ENCODE assay signal across 8 mouse cellular contexts in genomic region chr9:100545715-100546593, GRCm38 (mm10). TPM values are rescaled to one million over a fixed set of nuclear protein-coding genes. Genes with fewer than 3 reads are reported as not detected.
A peak's percentile ranks its signal among the peaks of the same experiment; 100 is the strongest.
DNase-seq lines count a peak whose midpoint lies in the region; ATAC-seq and TF ChIP-seq lines count a peak whose summit lies in the region.

Nck1 (minus strand) TSS chr9:100546134.

- TF ChIP-seq POLR2A in testis, adult 2 months (IDR thresholded peaks at IDR 0.05; ENCODE audit: control insufficient read depth, low read depth, low read length) = peak; percentile 93

- H3K27me3 ChIP-seq in E14TG2a.4 (ENCODE audit: insufficient read depth, low read length) = peaks cover 5% of the 10 kb centered on the region; the same call in 1 of the 2 replicates
- no peaks in the 10 kb centered on the region for H3K27me3 ChIP-seq in forebrain, embryonic 12.5 days
- H3K27me3 ChIP-seq in heart, postnatal 0 days (ENCODE audit: control insufficient read depth, insufficient read depth, low read length) = no peaks in the 10 kb centered on the region
- H3K27me3 ChIP-seq in liver, embryonic 16.5 days (ENCODE audit: control insufficient read depth, insufficient read depth, low read depth, low read length) = no peaks in the 10 kb centered on the region
- no peaks in the 10 kb centered on the region for H3K27me3 ChIP-seq in neural tube, embryonic 13.5 days
- H3K27me3 ChIP-seq in testis, adult 2 months (ENCODE audit: control insufficient read depth, insufficient read depth, low read length) = no peaks in the 10 kb centered on the region

- TF ChIP-seq EP300 in heart, postnatal 0 days (IDR thresholded peaks at IDR 0.05; ENCODE audit: low read depth) = 0 out of 2 replicates have a peak, but pooled peaks have one; percentile 11

- H3K27ac ChIP-seq in forebrain, embryonic 12.5 days = peak within 1 kb of the TSS; percentile 90
- peak within 1 kb of the TSS; percentile 88 for H3K27ac ChIP-seq in heart, postnatal 0 days (ENCODE audit: low read depth)
- H3K27ac ChIP-seq in liver, embryonic 16.5 days (ENCODE audit: low read length) = peak within 1 kb of the TSS; percentile 89
- H3K27ac ChIP-seq in neural tube, embryonic 13.5 days (replicated peaks) = peak within 1 kb of the TSS; percentile 94
- peak within 1 kb of the TSS; percentile 99 for H3K27ac ChIP-seq in testis, adult 2 months (ENCODE audit: control insufficient read depth, insufficient read depth, low read depth, low read length)

- peaks cover 18% of the 10 kb centered on the region for H3K4me1 ChIP-seq in E14TG2a.4 (replicated peaks; ENCODE audit: low read depth, low read length)
- peaks cover 24% of the 10 kb centered on the region for H3K4me1 ChIP-seq in forebrain, embryonic 12.5 days
- peaks cover 19% of the 10 kb centered on the region for H3K4me1 ChIP-seq in heart, postnatal 0 days (ENCODE audit: control insufficient read depth, insufficient read depth)
- H3K4me1 ChIP-seq in liver, embryonic 16.5 days (ENCODE audit: control insufficient read depth, low read depth, low read length) = peaks cover 17% of the 10 kb centered on the region
- H3K4me1 ChIP-seq in neural tube, embryonic 13.5 days (replicated peaks) = peaks cover 34% of the 10 kb centered on the region
- no peaks in the 10 kb centered on the region; the same call in 1 of the 2 replicates for H3K4me1 ChIP-seq in testis, adult 2 months (ENCODE audit: control insufficient read depth, insufficient read depth, low read length)

- WGBS in forebrain, embryonic 12.5 days = under 1% methylated on average over 91 of the region's 93 CpGs
- under 1% methylated on average over 84 of the region's 93 CpGs for WGBS in heart, postnatal 0 days
- WGBS in liver, embryonic 16.5 days (ENCODE audit: insufficient replicate concordance) = under 1% methylated on average over 92 of the region's 93 CpGs
- under 1% methylated on average over 73 of the region's 93 CpGs for WGBS in neural tube, embryonic 13.5 days

- H3K4me2 ChIP-seq in forebrain, embryonic 12.5 days = peak within 1 kb of the TSS; percentile 72
- H3K4me2 ChIP-seq in heart, postnatal 0 days (ENCODE audit: low read depth, low read length) = peak within 1 kb of the TSS; percentile 82
- peak within 1 kb of the TSS; percentile 74 for H3K4me2 ChIP-seq in liver, embryonic 16.5 days (ENCODE audit: low read depth, low read length)
- peak within 1 kb of the TSS; percentile 81 for H3K4me2 ChIP-seq in neural tube, embryonic 13.5 days

- TF ChIP-seq CTCF in E14TG2a.4 (conservative IDR thresholded peaks at IDR 0.05; ENCODE audit: low read length) = no peak
- peak; percentile 67 for TF ChIP-seq CTCF in heart, postnatal 0 days (IDR thresholded peaks at IDR 0.05; ENCODE audit: low read depth)
- peak; percentile 43; the same call in 1 of the 2 replicates for TF ChIP-seq CTCF in testis, adult 2 months (IDR thresholded peaks at IDR 0.05; ENCODE audit: control insufficient read depth, insufficient read depth, insufficient replicate concordance, low read depth, low read length)

- peak within 1 kb of the TSS; percentile 93 for H3K9ac ChIP-seq in forebrain, embryonic 12.5 days
- peak within 1 kb of the TSS; percentile 94 for H3K9ac ChIP-seq in heart, postnatal 0 days (replicated peaks; ENCODE audit: low read depth, low read length)
- peak within 1 kb of the TSS; percentile 96 for H3K9ac ChIP-seq in liver, embryonic 16.5 days (ENCODE audit: low read depth, low read length)
- peak within 1 kb of the TSS; percentile 94 for H3K9ac ChIP-seq in neural tube, embryonic 13.5 days

- peaks cover 4% of the 10 kb centered on the region for H3K9me3 ChIP-seq in E14TG2a.4 (ENCODE audit: low read length)
- H3K9me3 ChIP-seq in forebrain, embryonic 12.5 days = peaks cover 14% of the 10 kb centered on the region
- no peaks in the 10 kb centered on the region; the same call in 1 of the 2 replicates for H3K9me3 ChIP-seq in heart, postnatal 0 days (replicated peaks; ENCODE audit: control insufficient read depth, low read length)
- H3K9me3 ChIP-seq in liver, embryonic 16.5 days (replicated peaks; ENCODE audit: control insufficient read depth, low read length) = peaks cover 2% of the 10 kb centered on the region; the same call in 1 of the 2 replicates
- H3K9me3 ChIP-seq in neural tube, embryonic 13.5 days = peaks cover 9% of the 10 kb centered on the region; the same call in 1 of the 2 replicates

- peak; percentile 97 for DNase-seq in c-Kit-positive CD71-positive TER-119-positive erythroid progenitor cells, embryonic 14.5 days (ENCODE audit: low spot score)
- peak; percentile 98 for DNase-seq in heart, postnatal 0 days (ENCODE audit: low spot score)
- peak; percentile 99 to 100 for DNase-seq in kidney, postnatal 4 days

- peak; percentile 100 for ATAC-seq in forebrain, embryonic 12.5 days (ENCODE audit: low FRiP score)
- ATAC-seq in heart, postnatal 0 days (ENCODE audit: insufficient read depth, low read depth) = peak; percentile 98
- ATAC-seq in liver, embryonic 16.5 days (ENCODE audit: low read depth) = peak; percentile 98
- peak; percentile 100 for ATAC-seq in neural tube, embryonic 13.5 days (ENCODE audit: low read depth)

- H3K36me3 ChIP-seq in E14TG2a.4 (ENCODE audit: insufficient read depth, low read length) = no peaks in the 10 kb centered on the region
- H3K36me3 ChIP-seq in forebrain, embryonic 12.5 days (replicated peaks) = peaks cover 9% of the 10 kb centered on the region; the same call in 1 of the 2 replicates
- peaks cover 5% of the 10 kb centered on the region; the same call in 1 of the 2 replicates for H3K36me3 ChIP-seq in heart, postnatal 0 days (replicated peaks; ENCODE audit: control insufficient read depth, insufficient read depth, low read length)
- H3K36me3 ChIP-seq in liver, embryonic 16.5 days (ENCODE audit: control insufficient read depth, insufficient read depth) = no peaks in the 10 kb centered on the region
- H3K36me3 ChIP-seq in neural tube, embryonic 13.5 days = peaks cover 22% of the 10 kb centered on the region
- H3K36me3 ChIP-seq in testis, adult 2 months (ENCODE audit: control insufficient read depth, insufficient read depth, low read length) = no peaks in the 10 kb centered on the region

- H3K4me3 ChIP-seq in E14TG2a.4 (replicated peaks; ENCODE audit: low read length) = peak within 1 kb of the TSS; percentile 95
- peak within 1 kb of the TSS; percentile 96 for H3K4me3 ChIP-seq in forebrain, embryonic 12.5 days (replicated peaks)
- peak within 1 kb of the TSS; percentile 97 for H3K4me3 ChIP-seq in heart, postnatal 0 days (ENCODE audit: low read depth, low read length)
- H3K4me3 ChIP-seq in liver, embryonic 16.5 days (ENCODE audit: low read depth, low read length) = peak within 1 kb of the TSS; percentile 96
- H3K4me3 ChIP-seq in neural tube, embryonic 13.5 days = peak within 1 kb of the TSS; percentile 95
- peak within 1 kb of the TSS; percentile 97 for H3K4me3 ChIP-seq in testis, adult 2 months (ENCODE audit: control insufficient read depth, low read depth, low read length)

RNA-seq across cellular contexts. Expression of gene Nck1, which starts in this region (rescaled TPM):
- polyA plus RNA-seq in forebrain, embryonic 12.5 days (2016; fragmentation: Nextera tagmentation; extraction: Ambion mirVana) = 63.6 and 68.6 TPM in 2 replicates
- 25.0 and 37.9 TPM in 2 replicates for total RNA-seq in heart, postnatal 0 days (2014; rRNA removed; ENCODE audit: low replicate concordance)
- polyA plus RNA-seq in heart, postnatal 0 days (2015; fragmentation: Nextera tagmentation; extraction: Ambion mirVana) = 58.8 and 63.9 TPM in 2 replicates
- 22.1 and 23.4 TPM in 2 replicates for polyA plus RNA-seq in liver, embryonic 16.5 days (2015; fragmentation: Nextera tagmentation; extraction: Ambion mirVana)
- 68.6 and 73.9 TPM in 2 replicates for polyA plus RNA-seq in neural tube, embryonic 13.5 days (2015; fragmentation: Nextera tagmentation; extraction: Ambion mirVana)
- polyA plus RNA-seq in testis, adult 2 months (2012; rRNA removed) = 8.3 and 17.1 TPM in 2 replicates

Comparison
In these comparisons a context has a peak if more than half of its experiments do, and no peak if none do; other contexts are left out.
1. Peak in every context shown above with its lines: DNase-seq, ATAC-seq, H3K4me3 ChIP-seq and H3K27ac ChIP-seq.